Mouse (Mus musculus) cerebellum, adult 2 months (tissue): Measurements from ENCODE around the gene Gstp1.

Experiments used
- CTCF ChIP-seq: fragments of 200-500 bp; IDR thresholded peaks from 2 replicates; pipeline ENCODE4 v1.5.1; 2011; ENCODE audit warnings: low read depth, mild to moderate bottlenecking, control low read depth, low read length, moderate library complexity, borderline replicate concordance; ENCODE audit not compliant: insufficient read depth
- POLR2A ChIP-seq: fragments of 200-500 bp; IDR thresholded peaks from 2 replicates; pipeline ENCODE4 v1.6.1; 2011; ENCODE audit warnings: low read length, control low read depth, borderline replicate concordance; ENCODE audit not compliant: insufficient read depth

GRCm38 (mm10) chr19:3995505-3995904, 42.3 kb downstream of the Gstp1 start:
- TF ChIP-seq CTCF (no peak), POLR2A (no peak)
